Mouse (Mus musculus) forebrain, embryonic 16.5 days (tissue): ENCODE results near the gene Plk1. TPM values are rescaled to one million over a fixed set of nuclear protein-coding genes. Genes with fewer than 3 reads are reported as not detected.

Experiments
- ATAC-seq: fragments of 200-750 bp; cut with Nextera tagmentation; 2 replicates; pipeline ENCODE4 v1.8.0; 2017; ENCODE audit warnings: mild to moderate bottlenecking, moderate library complexity
- H3K27ac ChIP-seq: fragments of 300-500 bp; sonication (generic); 2 replicates; pipeline ENCODE4 v1.5.1; 2014; ENCODE audit warnings: low read length, control low read depth
- H3K27me3 ChIP-seq: fragments of 300-500 bp; sonication (generic); replicated peaks from 2 replicates; pipeline ENCODE4 v1.6.1; 2014; ENCODE audit warnings: low read length; ENCODE audit not compliant: control insufficient read depth, insufficient read depth
- H3K36me3 ChIP-seq: fragments of 300-500 bp; sonication (generic); 2 replicates; pipeline ENCODE4 v1.6.1; 2014; ENCODE audit not compliant: control insufficient read depth, insufficient read depth
- H3K4me1 ChIP-seq: fragments of 300-500 bp; sonication (generic); replicated peaks from 2 replicates; pipeline ENCODE4 v1.6.1; 2014; ENCODE audit warnings: low read length; ENCODE audit not compliant: control insufficient read depth, insufficient read depth
- H3K4me2 ChIP-seq: fragments of 300-500 bp; sonication (generic); 2 replicates; pipeline ENCODE4 v1.6.1; 2014; ENCODE audit warnings: mild to moderate bottlenecking, low read length, control low read depth
- H3K4me3 ChIP-seq: fragments of 300-500 bp; sonication (generic); replicated peaks from 2 replicates; pipeline ENCODE4 v1.5.1; 2014; ENCODE audit warnings: mild to moderate bottlenecking, low read length, control low read depth
- H3K9ac ChIP-seq: fragments of 300-500 bp; sonication (generic); replicated peaks from 2 replicates; pipeline ENCODE4 v1.6.1; 2014; ENCODE audit warnings: low read depth, low read length, control low read depth
- H3K9me3 ChIP-seq: fragments of 300-500 bp; sonication (generic); 2 replicates; pipeline ENCODE4 v1.6.1; 2016; ENCODE audit warnings: low read length; ENCODE audit not compliant: control insufficient read depth
- WGBS: fragments of 180-500 bp; shearing (Covaris S2); extraction: QIAGEN DNeasy Blood & Tissue Kit; methylation state at CpG from one replicate; pipeline ENCODE4 v1.1.7; 2014; 5-methylcytosine and 5-hydroxymethylcytosine counted together
- polyA plus RNA-seq: library from polyadenylated mRNA; unstranded; fragments of >200 nt; fragmentation: Nextera tagmentation; extraction: Ambion mirVana; gene quantifications from 2 replicates; pipeline ENCODE4 v1.2.1, GENCODE M21; 2015

The Plk1 gene
- polyA plus RNA-seq, 1 experiment from 2014 or later: 46.2 TPM

GRCm38 (mm10) chr7:122184569-122184968, 25.3 kb downstream of the Plk1 start:
- Histone ChIP-seq H3K9ac (no peak overlapping the region), H3K9me3 (no peaks in the 10 kb centered on the region), H3K4me3 (no peak overlapping the region), H3K36me3 (no peaks in the 10 kb centered on the region), H3K27ac (no peak overlapping the region), H3K27me3 (0 out of 2 replicates have a peak, but pooled peaks cover 2% of the 10 kb centered on the region), H3K4me2 (no peak overlapping the region), H3K4me1 (no peaks in the 10 kb centered on the region)
- WGBS: 71% methylated on average over 5 of the region's 5 CpGs
- no peak for ATAC-seq

- no peak for ATAC-seq
- Histone ChIP-seq H3K36me3 (no peaks in the 10 kb centered on the region), H3K9me3 (no peaks in the 10 kb centered on the region), H3K27me3 (0 out of 2 replicates have a peak, but pooled peaks cover 2% of the 10 kb centered on the region), H3K9ac (peak within 1 kb of the TSS; percentile 2; the same call in 1 of the 2 replicates), H3K4me2 (peak within 1 kb of the TSS; percentile 13), H3K4me1 (no peaks in the 10 kb centered on the region), H3K4me3 (no peak within 1 kb of the TSS; the same call in 1 of the 2 replicates), H3K27ac (no peak within 1 kb of the TSS)
- WGBS: 22% methylated on average over 15 of the region's 17 CpGs
Observed at GRCm38 (mm10) chr7:122186043-122186442, 26.8 kb downstream of the Plk1 start, which contains the start of gene Ern2. Ern2 (minus strand) TSS chr7:122186207.

- no peak overlapping the region for H3K4me3 ChIP-seq
- H3K4me1 ChIP-seq: no peaks in the 10 kb centered on the region
- H3K9me3 ChIP-seq: no peaks in the 10 kb centered on the region
- no peak overlapping the region for H3K4me2 ChIP-seq
- no peaks in the 10 kb centered on the region for H3K36me3 ChIP-seq
- H3K9ac ChIP-seq: no peak overlapping the region
- no peak overlapping the region for H3K27ac ChIP-seq
- 0 out of 2 replicates have a peak, but pooled peaks cover 2% of the 10 kb centered on the region for H3K27me3 ChIP-seq
- ATAC-seq: no peak
- WGBS: 30% methylated on average over 7 of the region's 7 CpGs
Observed at GRCm38 (mm10) chr7:122189484-122189883, 30.2 kb downstream of the Plk1 start.

- Histone ChIP-seq H3K4me2 (no peak overlapping the region), H3K27ac (no peak overlapping the region), H3K4me1 (no peaks in the 10 kb centered on the region), H3K4me3 (no peak overlapping the region), H3K36me3 (no peaks in the 10 kb centered on the region), H3K27me3 (0 out of 2 replicates have a peak, but pooled peaks cover 2% of the 10 kb centered on the region), H3K9ac (no peak overlapping the region), H3K9me3 (0 out of 2 replicates have a peak, but pooled peaks cover 3% of the 10 kb centered on the region)
- WGBS: 73% methylated on average over 10 of the region's 10 CpGs
- ATAC-seq: no peak
Observed at GRCm38 (mm10) chr7:122191097-122191496, 31.9 kb downstream of the Plk1 start.

- 0 out of 2 replicates have a peak, but pooled peaks cover 3% of the 10 kb centered on the region for H3K9me3 ChIP-seq
- H3K36me3 ChIP-seq: no peaks in the 10 kb centered on the region
- H3K4me3 ChIP-seq: no peak overlapping the region
- no peak for ATAC-seq
- no peak overlapping the region for H3K27ac ChIP-seq
- no peaks in the 10 kb centered on the region for H3K27me3 ChIP-seq
- H3K9ac ChIP-seq: no peak overlapping the region
- H3K4me1 ChIP-seq: no peaks in the 10 kb centered on the region
- H3K4me2 ChIP-seq: no peak overlapping the region
Observed at GRCm38 (mm10) chr7:122193919-122194318, 34.7 kb downstream of the Plk1 start.

- no peak for ATAC-seq
- no peaks in the 10 kb centered on the region for H3K4me1 ChIP-seq
- no peak overlapping the region for H3K4me3 ChIP-seq
- no peak overlapping the region for H3K27ac ChIP-seq
- H3K36me3 ChIP-seq: no peaks in the 10 kb centered on the region
- no peaks in the 10 kb centered on the region for H3K27me3 ChIP-seq
- 90% methylated on average over 9 of the region's 9 CpGs for WGBS
- H3K4me2 ChIP-seq: no peak overlapping the region
- H3K9ac ChIP-seq: no peak overlapping the region
- 0 out of 2 replicates have a peak, but pooled peaks cover 3% of the 10 kb centered on the region for H3K9me3 ChIP-seq
Observed at GRCm38 (mm10) chr7:122196771-122197170, 37.5 kb downstream of the Plk1 start.

GRCm38 (mm10) chr7:122197306-122197705, 38.1 kb downstream of the Plk1 start:
- Histone ChIP-seq H3K27me3 (no peaks in the 10 kb centered on the region), H3K4me2 (no peak overlapping the region), H3K4me3 (no peak overlapping the region), H3K27ac (no peak overlapping the region), H3K9me3 (0 out of 2 replicates have a peak, but pooled peaks cover 3% of the 10 kb centered on the region), H3K9ac (no peak overlapping the region), H3K36me3 (no peaks in the 10 kb centered on the region), H3K4me1 (no peaks in the 10 kb centered on the region)
- ATAC-seq: no peak
- 40% methylated on average over 4 of the region's 4 CpGs for WGBS

- no peak for ATAC-seq
- Histone ChIP-seq H3K9ac (no peak overlapping the region), H3K4me3 (no peak overlapping the region), H3K4me1 (no peaks in the 10 kb centered on the region), H3K4me2 (no peak overlapping the region), H3K36me3 (no peaks in the 10 kb centered on the region), H3K27ac (no peak overlapping the region), H3K27me3 (no peaks in the 10 kb centered on the region), H3K9me3 (0 out of 2 replicates have a peak, but pooled peaks cover 3% of the 10 kb centered on the region)
- 29% methylated on average over 5 of the region's 5 CpGs for WGBS
Observed at GRCm38 (mm10) chr7:122199296-122199695, 40.1 kb downstream of the Plk1 start.

GRCm38 (mm10) chr7:122203936-122204335, 44.7 kb downstream of the Plk1 start:
- H3K27ac ChIP-seq: no peak overlapping the region
- H3K4me1 ChIP-seq: no peaks in the 10 kb centered on the region
- no peak overlapping the region for H3K9ac ChIP-seq
- H3K4me3 ChIP-seq: no peak overlapping the region
- no peaks in the 10 kb centered on the region for H3K27me3 ChIP-seq
- no peaks in the 10 kb centered on the region for H3K36me3 ChIP-seq
- ATAC-seq: no peak
- 67% methylated on average over 2 of the region's 2 CpGs for WGBS
- no peak overlapping the region for H3K4me2 ChIP-seq
- no peaks in the 10 kb centered on the region for H3K9me3 ChIP-seq

- 62% methylated on average over 2 of the region's 2 CpGs for WGBS
- H3K4me2 ChIP-seq: no peak overlapping the region
- H3K36me3 ChIP-seq: no peaks in the 10 kb centered on the region
- H3K4me3 ChIP-seq: no peak overlapping the region
- no peaks in the 10 kb centered on the region for H3K27me3 ChIP-seq
- no peak overlapping the region for H3K27ac ChIP-seq
- no peaks in the 10 kb centered on the region for H3K9me3 ChIP-seq
- no peaks in the 10 kb centered on the region for H3K4me1 ChIP-seq
- no peak overlapping the region for H3K9ac ChIP-seq
- no peak for ATAC-seq
Observed at GRCm38 (mm10) chr7:122206121-122206520, 46.9 kb downstream of the Plk1 start.
